Mouse (Mus musculus) urinary bladder, adult 18-20 months (tissue): ENCODE results near the gene Mvp.

Source experiments
- DNase-seq, 2 experiments: peaks; one replicate each; pipeline ENCODE4 v3.0.0; 2022; ENCODE audit warnings: low spot score in 2 of 2, mixed read lengths in 2 of 2

The Mvp gene

DNA sequence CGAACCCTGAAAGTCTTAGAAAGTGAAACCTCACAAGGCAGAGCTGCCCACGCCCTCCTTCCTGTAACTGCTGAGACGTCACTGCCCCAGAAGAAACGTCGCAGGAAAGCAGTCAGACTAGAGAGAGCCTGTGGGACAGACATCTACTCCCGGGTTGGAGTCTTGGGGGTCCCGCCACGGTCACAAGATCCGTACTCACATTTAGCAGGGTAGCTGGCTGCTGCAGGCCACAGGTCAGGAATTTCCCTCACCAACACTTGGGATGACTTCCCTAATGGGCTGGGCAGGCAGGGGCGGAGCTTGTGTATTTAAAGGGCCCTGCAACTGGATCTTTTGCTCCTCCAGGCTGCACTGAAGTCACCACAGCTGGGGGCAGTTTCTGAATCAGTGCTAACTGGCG is at the start of gene Mvp:
Gene Mvp (minus strand): TSS at position 302 of the 400 bp plus-strand sequence.
- peak; percentile 61 to 75 for DNase-seq

DNA sequence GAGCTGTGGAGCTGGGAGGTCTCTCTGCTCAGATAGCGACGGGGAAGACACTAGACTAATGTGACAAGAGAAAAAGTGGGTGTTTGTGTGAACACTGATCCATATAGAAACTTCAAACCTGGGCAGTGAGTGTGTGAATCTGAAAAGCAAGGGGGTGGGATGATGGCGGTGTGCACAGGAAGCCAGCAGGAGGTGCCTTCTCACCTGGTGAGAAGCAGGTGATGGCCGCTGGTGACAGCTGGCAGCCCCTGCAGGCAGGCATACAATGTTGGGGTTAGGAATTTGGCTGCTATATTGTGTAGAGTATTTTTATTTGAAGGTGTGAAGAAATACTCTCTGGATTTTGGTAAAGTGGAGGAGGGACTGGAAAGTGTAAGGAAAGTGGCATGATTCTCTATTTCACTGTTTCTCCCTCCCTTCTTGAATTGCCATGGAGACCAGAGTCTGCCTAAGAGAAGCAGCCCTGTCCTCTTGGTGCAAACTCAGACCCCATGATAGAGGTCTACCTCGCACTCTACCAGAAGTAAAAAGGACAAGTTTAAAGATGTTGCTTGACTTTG is 40.7 kb upstream of the Mvp start:
- no peak for DNase-seq

DNA sequence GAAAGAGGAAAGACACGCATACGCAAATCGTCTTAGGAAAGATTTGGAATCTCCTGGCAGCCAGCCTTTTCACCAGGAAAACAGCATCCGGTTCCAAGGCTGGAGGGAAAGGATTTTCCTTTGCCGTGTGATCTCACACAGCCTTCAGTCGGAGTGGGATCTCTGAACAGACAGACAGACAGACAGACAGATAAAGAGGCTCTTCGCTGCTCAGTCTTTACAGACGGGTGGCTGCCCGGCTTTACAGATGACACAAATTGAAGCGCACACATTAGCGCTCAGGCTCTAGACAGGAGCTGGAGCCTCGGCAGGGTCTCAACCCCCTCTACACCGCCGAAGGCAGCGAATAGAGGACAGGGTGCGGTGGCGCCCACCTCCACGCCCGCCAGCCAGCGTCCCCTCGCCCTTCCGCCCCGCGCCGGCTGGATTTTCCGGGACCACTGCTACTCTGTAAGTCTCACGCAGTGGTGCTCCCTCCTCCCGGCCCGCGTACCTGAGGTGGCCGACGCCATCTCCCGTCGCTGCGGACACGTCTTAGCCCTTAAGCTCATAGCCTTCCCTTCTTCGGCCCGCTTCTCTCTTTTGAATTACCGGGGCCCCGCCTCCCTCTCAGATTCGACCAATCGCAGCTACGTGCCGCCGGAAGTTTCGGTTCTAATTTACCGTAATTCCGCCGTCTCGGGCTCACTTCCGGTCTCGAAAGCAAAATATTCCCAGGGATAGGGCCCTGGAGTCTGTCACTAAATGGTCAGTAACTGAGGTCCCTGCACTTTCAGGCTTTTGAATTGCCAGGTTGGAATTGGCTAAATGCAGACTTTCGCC is 27.6 kb upstream of the Mvp start, which contains the start of gene Kif22:
Gene Kif22 (minus strand): TSS at position 621 of the 822 bp plus-strand sequence.
- peak; percentile 82 to 87 for DNase-seq

DNA sequence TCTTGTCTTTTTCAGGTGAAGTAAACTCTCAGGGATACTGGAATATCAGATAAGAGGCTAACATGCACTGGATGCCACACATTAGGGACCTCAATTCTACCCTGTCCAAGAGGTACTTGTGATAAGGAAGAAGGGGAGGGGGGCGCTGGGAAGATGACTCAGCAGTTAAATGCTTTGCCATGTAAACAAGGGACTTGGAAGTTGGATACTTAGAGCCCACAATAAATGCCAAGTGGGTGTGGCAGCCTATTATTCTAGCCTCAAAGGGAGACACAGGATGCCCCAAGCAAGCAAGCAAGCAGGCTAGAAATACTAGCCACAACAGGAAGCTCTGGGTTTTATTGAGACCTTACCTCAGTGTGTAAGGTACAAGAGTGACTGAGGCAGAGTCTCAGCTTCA is 16.8 kb upstream of the Mvp start:
- no peak for DNase-seq

DNA sequence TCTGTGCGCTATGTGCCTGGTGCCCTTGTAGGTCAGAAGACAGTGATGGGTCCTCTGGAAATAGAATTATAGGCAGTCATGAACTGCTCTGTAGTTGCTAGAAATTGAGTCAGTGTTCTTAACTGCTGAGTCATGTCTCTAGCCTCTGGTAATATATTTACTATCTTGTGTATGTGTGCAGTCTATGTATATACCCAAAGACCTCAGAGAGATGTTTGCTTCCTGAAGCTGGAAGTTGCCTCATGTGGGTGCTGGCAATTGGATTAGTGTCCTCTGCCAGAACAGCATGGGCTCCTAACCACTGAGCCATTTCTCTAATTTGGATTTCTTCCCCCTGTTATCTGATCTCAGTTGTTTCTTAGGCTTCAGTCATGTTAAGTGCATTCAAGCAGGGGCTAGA is 15.8 kb upstream of the Mvp start:
- DNase-seq, result no peak

DNA sequence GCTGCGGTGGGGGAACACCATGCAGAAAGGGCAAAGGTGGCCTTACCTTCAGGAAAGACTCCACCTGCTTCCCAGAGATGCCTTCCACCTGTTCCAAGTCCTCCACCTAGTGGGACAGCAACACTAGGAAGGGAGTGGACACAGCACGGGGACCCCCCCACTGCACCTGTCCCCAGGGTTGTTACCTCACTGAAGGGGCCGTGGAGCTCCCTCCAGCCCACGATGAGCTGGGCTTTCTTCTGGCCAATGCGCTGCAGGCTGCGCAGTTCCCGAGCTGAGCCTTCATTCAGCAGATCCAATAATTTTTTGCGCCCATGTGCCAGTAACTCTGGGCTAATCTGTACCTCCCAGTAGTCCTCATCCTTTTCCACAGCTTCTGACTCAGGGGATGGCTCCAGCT is 13.5 kb upstream of the Mvp start:
- DNase-seq, result no peak

DNA sequence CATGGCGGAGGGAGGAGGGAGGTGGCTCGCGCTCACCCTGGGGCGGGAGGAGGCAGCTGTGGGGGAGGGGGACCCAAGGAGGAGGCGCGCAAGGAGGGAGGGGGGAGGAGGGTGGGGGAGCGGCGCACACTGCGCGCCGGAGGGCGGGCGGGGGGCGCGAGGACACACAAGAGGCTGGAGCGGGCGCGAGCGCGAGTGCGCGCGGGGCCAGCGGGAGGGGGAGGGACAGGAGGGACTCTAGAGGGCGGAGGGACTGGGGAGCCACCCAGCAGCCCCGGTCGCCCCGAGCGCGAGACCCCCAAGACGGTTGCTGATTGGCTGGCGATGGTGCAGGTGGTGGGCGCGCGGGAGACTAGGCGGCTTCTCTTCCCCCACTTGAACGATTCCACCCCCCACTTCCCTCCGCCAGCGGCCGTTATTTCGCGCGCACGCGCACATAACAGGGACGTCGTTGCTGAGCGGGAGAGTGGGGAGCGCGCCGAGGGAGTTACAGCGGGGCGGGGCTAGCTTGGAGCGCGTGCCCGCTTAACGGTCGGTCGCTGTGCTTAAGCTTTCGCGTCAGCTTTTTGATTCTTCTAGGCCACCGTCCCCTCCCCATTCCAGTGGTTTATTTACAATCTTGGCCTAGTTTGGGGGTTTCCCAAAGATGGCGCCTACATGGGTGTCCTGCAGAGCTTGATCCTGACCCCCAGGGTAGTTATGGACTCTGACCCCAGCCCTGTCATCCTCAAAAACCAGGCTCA is 12.7 kb upstream of the Mvp start, which contains the start of gene Maz:
Gene Maz (minus strand): TSS at position 54 of the 743 bp plus-strand sequence.
- peak; percentile 97 to 98 for DNase-seq

DNA sequence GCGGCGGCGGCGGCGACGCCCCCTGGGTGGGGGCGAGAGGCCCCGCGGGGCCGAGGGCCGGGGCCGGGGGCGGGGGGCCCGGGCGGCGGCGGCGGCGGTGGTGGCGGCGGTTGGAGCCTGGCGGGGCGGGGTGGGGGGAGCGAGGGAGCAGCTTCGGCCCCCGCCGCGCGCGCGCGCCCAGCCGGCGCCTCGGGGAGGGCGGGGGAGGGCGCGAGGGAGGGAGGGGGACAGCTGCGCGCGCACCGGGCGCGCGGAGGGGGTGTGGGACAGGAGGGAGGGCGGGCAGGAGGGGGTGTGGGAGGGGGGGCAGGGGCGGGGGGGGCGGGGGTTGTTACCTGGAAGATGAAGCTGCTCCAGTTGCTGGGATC is 12.2 kb upstream of the Mvp start:
- no peak for DNase-seq

DNA sequence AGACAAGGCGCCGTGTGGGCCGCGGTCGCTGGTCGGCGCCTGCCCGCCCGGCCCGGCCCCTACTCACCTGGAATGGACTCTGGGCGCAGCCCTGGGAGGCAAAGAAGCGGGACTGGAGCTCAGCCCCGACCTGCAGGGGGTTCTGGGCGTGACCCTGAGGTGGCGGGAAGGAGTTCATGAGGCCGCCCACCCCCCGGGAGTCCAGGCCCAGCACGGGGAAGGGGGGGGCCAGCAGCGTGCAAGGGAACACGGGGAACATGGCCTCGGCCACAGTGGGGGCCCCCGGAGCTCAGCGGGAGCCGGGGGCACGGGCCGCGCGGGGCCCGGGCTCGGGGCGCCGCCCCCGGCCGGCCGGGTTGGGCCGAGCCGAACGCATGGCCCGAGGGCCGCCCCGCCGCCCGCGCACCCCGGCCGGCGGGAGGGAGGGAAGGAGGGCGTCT is 11.8 kb upstream of the Mvp start:
- peak; percentile 45 to 59 for DNase-seq

DNA sequence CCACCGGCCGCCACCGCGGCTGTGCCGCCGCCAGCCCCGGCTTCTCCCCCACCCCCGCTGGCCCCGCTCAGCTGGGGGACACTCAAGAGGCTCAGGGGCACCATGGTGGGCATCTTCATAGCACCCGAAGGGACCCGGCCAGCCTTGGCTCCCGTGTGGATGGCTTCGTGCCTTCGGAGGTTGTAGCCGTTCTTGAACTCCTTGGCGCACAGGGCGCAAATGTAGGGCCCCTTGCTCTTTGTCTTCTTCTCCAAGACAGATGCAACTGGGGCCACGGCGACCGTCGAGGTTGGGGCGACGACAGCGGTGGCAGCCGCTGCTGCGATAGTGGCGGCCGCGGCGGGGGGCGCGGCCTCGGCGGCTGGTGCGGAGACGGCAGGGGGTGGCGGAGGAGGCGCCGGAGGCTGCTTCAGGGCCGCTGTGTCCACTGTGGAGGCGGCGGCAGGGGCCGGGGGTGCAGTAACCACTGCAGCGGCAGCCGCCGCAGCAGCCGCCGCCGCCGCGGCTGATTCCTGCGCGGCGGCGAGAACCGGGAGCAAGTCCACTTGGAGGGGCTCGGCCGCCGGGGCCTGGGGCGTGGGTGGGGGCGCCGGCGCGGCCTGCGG is 11.2 kb upstream of the Mvp start:
- peak in 1 of 2 experiments; percentile 31 for DNase-seq

DNA sequence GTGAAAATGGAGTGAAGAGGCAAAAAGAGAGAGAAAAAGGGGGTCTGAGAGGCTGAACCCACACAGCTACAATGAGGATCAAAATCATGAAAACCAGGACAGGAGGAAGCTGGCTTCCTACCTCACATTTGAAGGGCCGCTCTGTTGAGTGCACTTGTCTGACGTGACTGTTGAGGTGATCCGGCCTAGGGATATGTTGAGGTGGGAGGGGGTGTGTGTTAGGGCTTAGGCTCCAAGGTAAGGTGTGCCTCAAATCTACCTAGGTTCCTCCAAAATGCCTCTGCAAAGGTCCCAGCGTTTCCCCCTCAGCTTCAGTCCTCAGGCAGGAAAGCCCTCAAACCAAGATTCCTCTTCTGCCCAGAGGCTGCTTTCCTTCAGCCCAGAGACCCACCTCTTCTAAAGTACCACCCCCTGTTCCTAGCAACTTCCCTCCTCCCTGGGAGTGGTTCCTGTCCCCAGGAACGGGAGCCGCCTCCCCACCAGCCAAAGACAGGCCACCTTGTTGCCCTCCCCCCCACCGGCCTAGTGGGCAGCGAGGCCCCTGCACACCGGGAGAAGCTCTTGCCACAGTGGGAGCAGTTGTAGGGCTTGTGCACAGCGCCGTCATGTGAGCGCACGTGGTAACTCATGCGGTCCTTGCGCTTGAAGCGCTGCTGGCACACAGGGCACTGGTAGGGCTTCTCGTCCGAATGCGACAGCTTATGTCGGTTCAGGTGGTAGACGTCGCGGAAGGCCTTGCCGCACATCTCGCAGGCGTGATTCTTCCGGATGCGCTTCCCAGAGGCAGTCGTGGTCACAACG is 10.5 kb upstream of the Mvp start:
- DNase-seq, result peak; percentile 59 to 68

DNA sequence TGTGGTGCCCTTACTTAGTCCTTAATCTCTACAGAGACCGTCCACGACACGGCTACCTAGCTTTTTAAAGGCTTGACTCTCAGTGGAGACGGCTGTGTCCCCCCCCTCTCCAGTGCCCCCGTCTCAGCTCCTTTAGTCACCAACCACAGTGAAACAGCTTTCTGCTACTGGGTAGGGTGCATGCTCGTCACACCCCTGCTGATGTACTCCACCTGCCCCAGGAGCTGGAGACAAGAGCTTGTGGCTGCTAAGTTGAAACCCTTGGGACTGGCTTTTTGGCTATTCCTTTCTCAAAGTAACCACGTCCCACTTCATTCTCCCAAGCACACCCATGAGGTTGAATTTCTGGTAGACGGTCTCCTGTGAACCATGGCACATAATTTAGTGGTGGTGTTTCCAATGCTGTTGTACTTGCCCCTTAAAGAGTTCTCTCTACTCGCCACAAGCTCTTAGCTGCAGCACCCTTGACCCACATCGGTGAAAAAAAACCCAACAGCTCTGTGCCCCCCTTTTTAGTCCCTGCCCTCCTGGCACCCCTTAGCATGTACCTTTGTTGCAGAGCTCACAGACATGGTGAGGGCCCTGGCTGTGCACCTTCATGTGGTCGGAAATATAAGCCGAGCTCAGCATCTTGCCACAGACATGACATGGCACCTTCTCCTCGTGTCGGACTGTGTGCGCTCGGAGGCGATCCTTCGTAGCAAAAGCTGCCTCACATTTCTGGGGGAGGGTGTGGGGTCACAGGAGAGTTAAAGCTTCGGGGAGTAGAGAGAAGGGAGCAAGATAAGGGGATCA is 9.7 kb upstream of the Mvp start:
- DNase-seq, result no peak

DNA sequence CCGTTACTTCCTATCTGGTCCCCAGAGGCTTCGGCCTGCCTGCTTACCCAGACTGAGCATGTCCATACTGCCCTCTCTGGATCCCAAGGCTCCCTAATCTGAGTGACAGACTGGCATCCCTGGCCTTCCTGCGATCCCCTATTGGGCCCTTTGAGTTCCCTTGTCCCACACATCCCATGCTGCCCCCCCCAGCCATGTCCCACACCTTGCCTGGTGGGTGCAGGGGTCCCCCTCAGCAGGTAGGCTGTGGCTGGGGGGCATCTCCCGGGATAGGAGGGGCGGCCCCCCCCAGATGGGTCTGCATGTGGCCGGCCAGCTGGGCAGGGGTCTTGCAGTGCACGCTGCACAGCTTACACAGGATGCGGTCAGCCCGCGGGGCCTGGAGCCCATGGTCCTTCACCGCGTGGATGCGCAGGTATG is 8.9 kb upstream of the Mvp start:
- DNase-seq, result no peak

DNA sequence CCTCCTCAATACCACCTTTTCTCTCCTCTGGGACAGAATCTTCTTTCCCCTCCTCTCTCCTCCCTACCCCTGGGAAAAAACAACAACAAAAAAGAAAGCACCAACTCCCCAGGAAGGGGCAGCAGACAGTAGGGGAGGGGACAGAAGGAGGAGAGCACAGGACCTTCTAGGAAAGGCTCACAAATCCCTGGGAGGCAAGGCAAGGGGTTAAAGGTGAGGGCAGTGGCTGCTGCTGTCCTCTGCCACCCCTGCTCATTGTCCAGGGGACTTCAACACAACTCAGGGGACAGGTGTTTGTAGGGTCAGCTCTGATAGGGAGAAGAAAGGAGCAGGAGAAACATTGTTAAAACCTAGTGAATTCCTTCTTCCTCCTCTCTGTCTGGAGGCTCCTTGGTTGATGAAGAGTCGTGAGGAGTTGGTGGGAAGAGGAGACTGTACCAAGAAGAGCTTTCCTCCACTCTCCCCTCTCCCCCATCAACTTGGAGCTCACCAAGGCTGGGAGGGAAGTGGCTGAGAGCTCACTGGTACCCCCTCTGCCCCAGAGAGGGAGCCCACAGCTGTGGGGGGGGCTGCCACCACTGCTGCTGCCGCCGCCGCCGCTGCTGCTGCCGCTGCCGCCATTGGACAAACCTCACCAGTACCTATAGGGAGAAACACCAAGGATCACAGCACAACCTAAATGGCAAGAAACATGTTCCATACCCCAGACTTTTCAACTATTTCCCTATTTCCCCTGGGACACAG is 8.3 kb upstream of the Mvp start:
- no peak for DNase-seq

DNA sequence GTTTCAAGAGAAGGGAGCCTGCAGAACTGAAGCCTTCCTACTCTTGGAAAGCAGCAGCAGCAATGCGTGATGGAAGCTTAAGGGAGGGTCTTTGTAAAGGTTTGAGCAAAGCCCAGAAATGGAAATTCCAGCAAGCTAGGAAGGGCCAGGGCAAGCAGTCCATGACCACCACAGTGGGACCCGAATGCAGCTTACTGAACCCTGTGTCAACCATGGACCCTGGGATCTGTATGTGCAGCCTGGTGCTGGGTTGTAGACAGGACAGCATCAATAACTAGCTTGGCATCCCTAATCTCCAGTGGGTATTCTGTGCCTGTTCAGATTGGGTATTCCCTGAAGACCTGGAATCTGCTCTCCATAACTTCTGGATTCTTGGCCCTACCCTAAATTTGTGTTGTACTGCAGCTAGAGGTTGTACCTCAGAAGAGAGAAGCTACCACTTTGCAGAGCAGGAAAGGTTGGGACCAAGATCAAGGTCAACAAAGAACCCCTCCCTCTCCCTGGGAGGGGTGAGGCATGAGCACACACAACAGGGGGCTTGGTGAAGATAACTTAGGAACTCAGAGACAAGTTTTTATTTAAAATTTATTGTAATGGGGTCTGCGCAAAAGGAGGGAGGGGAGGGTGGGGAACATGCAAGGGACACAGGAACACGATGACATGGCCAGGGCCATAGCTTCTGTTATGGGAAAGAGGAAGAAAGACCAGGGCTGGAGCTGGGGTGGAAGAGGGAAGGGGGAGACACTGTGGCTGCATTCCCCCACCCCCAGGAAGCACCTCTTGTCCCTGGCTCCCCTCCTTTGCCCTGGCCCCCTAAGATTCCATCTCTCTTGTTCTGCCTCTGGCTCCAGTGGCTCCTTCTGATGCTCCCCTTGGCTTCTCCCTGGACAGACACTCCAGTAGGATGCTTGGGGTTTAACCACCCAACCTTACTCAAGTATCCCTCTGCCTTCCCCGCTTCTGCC is 7.4 kb upstream of the Mvp start:
- DNase-seq, result no peak

DNA sequence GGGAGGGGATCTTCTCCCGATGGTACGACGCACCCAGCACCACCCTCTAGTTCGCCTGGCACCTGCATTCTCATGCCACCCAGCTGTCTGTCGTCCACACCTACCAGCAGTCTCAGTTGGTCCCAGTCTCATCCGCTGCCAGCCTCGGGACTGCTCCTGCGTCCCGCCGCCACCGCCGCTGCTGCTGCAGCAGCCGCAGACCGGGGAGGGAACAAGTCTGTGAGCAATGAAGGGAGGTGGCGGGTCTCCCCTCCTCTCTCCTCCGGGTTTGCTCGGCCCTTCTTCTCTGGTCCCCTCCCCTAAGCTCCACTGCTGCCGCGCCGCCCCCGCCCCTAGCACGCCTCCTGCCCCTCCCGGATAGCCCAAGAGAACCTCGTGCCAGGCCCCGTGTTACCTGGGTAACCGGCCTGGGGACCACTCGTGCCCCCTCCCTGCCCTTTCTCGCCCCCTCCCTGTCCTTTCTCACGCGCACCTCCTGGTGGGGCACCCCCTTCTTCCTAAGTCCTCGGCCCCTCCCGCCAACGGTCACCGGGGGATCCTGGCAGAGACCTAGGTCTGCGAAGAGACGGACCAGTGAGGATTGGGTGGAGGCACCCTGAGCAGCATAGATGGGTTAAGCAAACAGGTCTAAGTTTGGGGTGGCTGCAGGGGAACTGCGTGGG is 6.6 kb upstream of the Mvp start, which contains the start of the genes Gm42742 and Prrt2:
Gene Gm42742 (minus strand): TSS at position 197 of the 662 bp plus-strand sequence.
Gene Prrt2 (minus strand): TSS at position 311 of the 662 bp plus-strand sequence.
- DNase-seq, result peak in 1 of 2 experiments; percentile 36

DNA sequence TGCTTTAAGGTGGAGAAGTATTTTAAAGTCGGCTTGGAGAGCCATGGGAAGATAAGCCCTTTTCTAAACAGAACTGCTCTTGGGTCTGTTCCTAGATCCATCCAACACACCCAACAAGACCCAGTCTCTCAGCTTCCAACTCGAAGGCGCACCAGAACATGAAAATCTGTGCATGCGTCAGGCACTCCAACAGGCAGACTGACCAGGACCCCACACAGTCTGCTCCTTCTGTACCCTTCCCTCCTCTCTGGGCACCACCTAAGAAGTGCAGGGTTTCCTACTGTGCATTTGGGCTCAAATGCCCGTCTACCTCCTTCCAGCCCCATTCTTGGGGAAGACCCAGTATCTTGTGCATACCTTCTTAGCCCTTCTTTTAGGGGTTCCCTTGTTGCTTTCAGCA is 6.1 kb upstream of the Mvp start:
- DNase-seq, result no peak

DNA sequence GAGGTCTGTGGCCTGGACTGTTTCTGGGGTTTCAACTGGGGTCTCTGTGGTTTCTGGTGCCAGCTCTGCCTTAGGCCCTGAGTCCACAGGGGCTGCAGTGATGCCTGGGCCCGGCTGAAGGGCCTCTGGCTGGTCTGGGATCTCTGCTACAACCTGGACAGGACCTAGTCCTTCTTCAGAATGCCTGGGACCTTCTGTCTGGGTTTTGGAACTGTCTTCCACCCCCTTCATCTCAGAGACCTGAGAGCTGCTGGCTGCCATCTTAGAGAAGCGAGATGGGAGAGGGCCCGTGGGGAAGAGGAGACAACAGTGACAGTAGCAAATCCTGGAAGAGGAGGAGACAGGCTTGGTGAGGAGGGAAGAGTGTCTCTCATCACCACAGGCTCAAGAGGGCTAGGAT is 5.6 kb upstream of the Mvp start:
- DNase-seq, result no peak
